Mouse (Mus musculus) neural tube, embryonic 14.5 days (tissue): ENCODE results near the gene Ano8. TPM values are rescaled to one million over a fixed set of nuclear protein-coding genes. Genes with fewer than 3 reads are reported as not detected.
"Not testable (repeated sequence)": the region's sequence is repeated elsewhere in the genome, so short reads cannot be mapped to it uniquely, and the experiment has no call there.

Experiments
- ATAC-seq: fragments of 200-750 bp; cut with Nextera tagmentation; 2 replicates; pipeline ENCODE4 v1.8.0; 2017; ENCODE audit warnings: low read depth, mild to moderate bottlenecking, moderate TSS enrichment, moderate library complexity
- H3K27ac ChIP-seq: fragments of 300-500 bp; sonication (generic); 2 replicates; pipeline ENCODE4 v1.5.1; 2014; ENCODE audit warnings: low read depth, mild to moderate bottlenecking, control low read depth, low read length, moderate library complexity, mixed read lengths
- H3K27me3 ChIP-seq: fragments of 300-500 bp; sonication (generic); 2 replicates; pipeline ENCODE4 v1.6.1; 2014; ENCODE audit warnings: low read length; ENCODE audit not compliant: control insufficient read depth, insufficient read depth
- H3K36me3 ChIP-seq: fragments of 300-500 bp; sonication (generic); 2 replicates; pipeline ENCODE4 v1.6.1; 2014; ENCODE audit warnings: low read length, mixed read lengths; ENCODE audit not compliant: control insufficient read depth, insufficient read depth
- H3K4me1 ChIP-seq: fragments of 300-500 bp; sonication (generic); 2 replicates; pipeline ENCODE4 v1.6.1; 2014; ENCODE audit warnings: low read length; ENCODE audit not compliant: control insufficient read depth, insufficient read depth
- H3K4me2 ChIP-seq: fragments of 300-500 bp; sonication (generic); 2 replicates; pipeline ENCODE4 v1.6.1; 2014; ENCODE audit warnings: mild to moderate bottlenecking, low read depth, low read length, control low read depth
- H3K4me3 ChIP-seq: fragments of 300-500 bp; sonication (generic); 2 replicates; pipeline ENCODE4 v1.5.1; 2014; ENCODE audit warnings: low read depth, low read length, control low read depth, mixed read lengths
- H3K9ac ChIP-seq: fragments of 300-500 bp; sonication (generic); replicated peaks from 2 replicates; pipeline ENCODE4 v1.6.1; 2014; ENCODE audit warnings: low read depth, mild to moderate bottlenecking, control low read depth, low read length, mixed read lengths
- H3K9me3 ChIP-seq: fragments of 300-500 bp; sonication (generic); 2 replicates; pipeline ENCODE4 v1.6.1; 2016; ENCODE audit warnings: low read length; ENCODE audit not compliant: control insufficient read depth
- WGBS: fragments of 180-500 bp; shearing (Covaris S2); extraction: QIAGEN DNeasy Blood & Tissue Kit; methylation state at CpG from one replicate; pipeline ENCODE4 v1.1.7; 2014; 5-methylcytosine and 5-hydroxymethylcytosine counted together
- polyA plus RNA-seq: library from polyadenylated mRNA; unstranded; fragments of >200 nt; fragmentation: Nextera tagmentation; extraction: Ambion mirVana; gene quantifications from 2 replicates; pipeline ENCODE4 v1.2.1, GENCODE M21; 2014

Ano8 gene
- polyA plus RNA-seq, 1 experiment from 2014 or later, result 8.4 TPM

GRCm38 (mm10) chr8:71441404-71441803 lies 44.4 kb downstream of the Ano8 start:
- no peaks in the 10 kb centered on the region for H3K9me3 ChIP-seq
- WGBS, result under 1% methylated on average over 7 of the region's 7 CpGs
- H3K4me1 ChIP-seq, result no peaks in the 10 kb centered on the region
- H3K4me2 ChIP-seq, result no peak overlapping the region
- no peak overlapping the region for H3K9ac ChIP-seq
- H3K36me3 ChIP-seq, result no peaks in the 10 kb centered on the region
- peak; percentile 56; the same call in 1 of the 2 replicates for ATAC-seq
- no peak overlapping the region for H3K4me3 ChIP-seq
- H3K27me3 ChIP-seq, result no peaks in the 10 kb centered on the region
- no peak overlapping the region for H3K27ac ChIP-seq

DNA sequence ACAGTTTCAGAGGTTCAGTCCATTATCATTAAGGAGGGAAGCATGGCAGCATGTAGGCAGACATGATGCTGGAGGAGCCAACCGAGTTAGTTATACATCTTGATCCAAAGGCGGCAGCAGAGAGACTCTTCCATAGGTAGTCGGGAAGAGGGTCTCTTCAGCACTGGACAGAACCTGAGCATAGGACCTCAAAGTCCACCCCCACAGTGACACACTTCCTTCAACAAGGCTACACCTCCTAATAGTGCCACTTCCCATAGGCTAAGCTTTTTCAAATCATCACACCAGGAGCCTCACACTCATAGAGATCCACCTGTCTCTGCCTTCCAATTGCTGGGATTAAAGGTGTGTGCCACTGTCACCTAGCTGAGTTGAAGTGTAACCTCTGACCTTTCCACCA lies 48.7 kb downstream of the Ano8 start:
- ATAC-seq, result no peak
- Histone ChIP-seq H3K36me3 (no peaks in the 10 kb centered on the region), H3K27me3 (no peaks in the 10 kb centered on the region), H3K4me2 (no peak overlapping the region), H3K9ac (no peak overlapping the region), H3K27ac (no peak overlapping the region), H3K4me3 (no peak overlapping the region), H3K9me3 (no peaks in the 10 kb centered on the region), H3K4me1 (no peaks in the 10 kb centered on the region)
- WGBS, result 43% methylated on average over 3 of the region's 3 CpGs

GRCm38 (mm10) chr8:71432935-71433334 lies 52.8 kb downstream of the Ano8 start:
- WGBS, result 81% methylated on average over 1 of the region's 1 CpGs
- H3K9ac ChIP-seq, H3K4me1 ChIP-seq, H3K36me3 ChIP-seq, ATAC-seq, H3K4me3 ChIP-seq, H3K27ac ChIP-seq, H3K9me3 ChIP-seq, H3K4me2 ChIP-seq, H3K27me3 ChIP-seq: not testable (repeated sequence)

Other genes starting within 250 kb of the Ano8 start
- 16.0 and 16.4 TPM in 2 replicates for gene Myo9b, start 213.2 kb downstream of the Ano8 start, polyA plus RNA-seq
- 55.8 and 59.3 TPM in 2 replicates for gene Haus8, start 213.0 kb downstream of the Ano8 start, polyA plus RNA-seq
- gene Use1, start 119.1 kb downstream of the Ano8 start, polyA plus RNA-seq, result 115 and 130 TPM in 2 replicates
- 4.8 and 4.9 TPM in 2 replicates for gene Ocel1, start 114.7 kb downstream of the Ano8 start, polyA plus RNA-seq
- 22.3 and 32.8 TPM in 2 replicates for gene Nr2f6, start 104.0 kb downstream of the Ano8 start, polyA plus RNA-seq
- gene Ushbp1, start 90.2 kb downstream of the Ano8 start, polyA plus RNA-seq, result 3.2 and 5.0 TPM in 2 replicates
- gene Babam1, start 89.1 kb downstream of the Ano8 start, polyA plus RNA-seq, result 90.9 and 96.5 TPM in 2 replicates
- 1.9 and 2.7 TPM in 2 replicates for gene Ankle1, start 80.0 kb downstream of the Ano8 start, polyA plus RNA-seq
- 101 and 104 TPM in 2 replicates for gene Abhd8, start 22.3 kb downstream of the Ano8 start, polyA plus RNA-seq
- 186 and 189 TPM in 2 replicates for gene Mrpl34, start 21.0 kb downstream of the Ano8 start, polyA plus RNA-seq
- gene Dda1, start 16.8 kb downstream of the Ano8 start, polyA plus RNA-seq, result 236 and 251 TPM in 2 replicates
- gene Gtpbp3, start 2.1 kb upstream of the Ano8 start, polyA plus RNA-seq, result 5.5 and 5.9 TPM in 2 replicates
- gene Plvap, start 25.8 kb upstream of the Ano8 start, polyA plus RNA-seq, result 5.4 and 9.8 TPM in 2 replicates
- 0.14 TPM in 1 of 2 replicates, not detected in the other for gene Ccdc194, start 39.7 kb upstream of the Ano8 start, polyA plus RNA-seq
- 0.27 and 6.0 TPM in 2 replicates for gene Bst2, start 51.5 kb upstream of the Ano8 start, polyA plus RNA-seq
- 69.0 and 70.6 TPM in 2 replicates for gene Mvb12a, start 57.0 kb upstream of the Ano8 start, polyA plus RNA-seq
- not detected in 2 replicates for gene Tmem221, start 72.9 kb upstream of the Ano8 start, polyA plus RNA-seq
- gene Nxnl1, start 80.6 kb upstream of the Ano8 start, polyA plus RNA-seq, result not detected in 2 replicates
- gene Slc27a1, start 82.9 kb upstream of the Ano8 start, polyA plus RNA-seq, result 61.0 and 70.0 TPM in 2 replicates
- gene Pgls, start 106.2 kb upstream of the Ano8 start, polyA plus RNA-seq, result 239 and 259 TPM in 2 replicates
- gene Fam129c, start 111.7 kb upstream of the Ano8 start, polyA plus RNA-seq, result 7.5 and 9.3 TPM in 2 replicates
- gene Colgalt1, start 125.0 kb upstream of the Ano8 start, polyA plus RNA-seq, result 71.9 and 78.5 TPM in 2 replicates
- gene Unc13a, start 185.8 kb upstream of the Ano8 start, polyA plus RNA-seq, result 17.8 and 20.6 TPM in 2 replicates
- 2.8 and 4.1 TPM in 2 replicates for gene Jak3, start 190.3 kb upstream of the Ano8 start, polyA plus RNA-seq
- gene Insl3, start 203.3 kb upstream of the Ano8 start, polyA plus RNA-seq, result 0.55 and 1.0 TPM in 2 replicates
- gene B3gnt3, start 215.8 kb upstream of the Ano8 start, polyA plus RNA-seq, result 0.11 and 0.53 TPM in 2 replicates
- 49.1 and 62.7 TPM in 2 replicates for gene Fcho1, start 239.8 kb upstream of the Ano8 start, polyA plus RNA-seq